Mouse (Mus musculus) B cell, adult 67 days (primary cell): ENCODE results near the gene Gm20773. TPM values are rescaled to one million over a fixed set of nuclear protein-coding genes. Genes with fewer than 3 reads are reported as not detected.

Experiments
- total RNA-seq, 2 experiments: library from RNA; stranded (reverse); gene quantifications; 4 replicates each; pipeline ENCODE4 v1.2.4; 2023

Gene Gm20773
- not detected for total RNA-seq

GRCm38 (mm10) chrY:13493726-13494125 is at the start of gene Gm20773:
Gene Gm20773, plus strand, starts transcription at chrY:13494026.

GRCm38 (mm10) chrY:13465479-13465878 is 28.3 kb upstream of the Gm20773 start, which contains the start of gene Gm21866:
Gene Gm21866, minus strand, starts transcription at chrY:13465579.

Other genes with a start within 250 kb of the Gm20773 start
- not detected for gene Gm21440, start 241.6 kb upstream of the Gm20773 start, total RNA-seq
- gene Gm21454, start 241.6 kb upstream of the Gm20773 start, total RNA-seq, result not detected
- gene Gm21725, start 145.0 kb upstream of the Gm20773 start, total RNA-seq, result not detected
- not detected for gene Gm21866, start 28.4 kb upstream of the Gm20773 start, total RNA-seq